Mouse (Mus musculus) right cerebral cortex, postnatal 4 days (tissue): ENCODE measurements around the gene Kcnk12.
A peak's percentile ranks its signal among the peaks of the same experiment; 100 is the strongest.

Source experiments
- DNase-seq: peaks from one replicate; pipeline ENCODE4 v3.0.0-alpha.2; 2022

The Kcnk12 gene

GRCm38 (mm10) chr17:87797688-87798291 lies at the start of gene Kcnk12:
Kcnk12 (minus strand) TSS chr17:87797994.
- peak; percentile 65 for DNase-seq

DNA sequence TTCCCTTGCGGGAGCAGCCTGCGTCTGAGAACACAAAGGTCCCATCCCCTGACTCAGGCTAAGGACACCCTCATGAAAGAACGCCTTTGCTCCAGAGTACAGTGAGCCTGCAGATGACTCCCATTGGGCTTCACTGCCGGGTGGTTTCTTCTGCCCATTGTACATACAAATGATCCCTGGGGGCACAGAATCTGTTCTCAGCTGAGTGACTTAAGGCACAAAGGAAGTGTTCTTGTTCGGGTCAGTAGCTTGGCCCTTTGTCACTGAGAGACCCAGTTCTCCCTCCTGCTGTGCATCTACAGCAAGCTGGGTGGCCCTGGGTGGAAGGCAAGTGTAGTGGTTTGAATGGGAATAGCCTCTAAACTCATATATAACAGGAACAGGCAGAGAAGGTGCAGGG lies 44.4 kb upstream of the Kcnk12 start:
- DNase-seq: no peak

- no peak for DNase-seq
Observed at GRCm38 (mm10) chr17:87840079-87840478, 42.3 kb upstream of the Kcnk12 start.

DNA sequence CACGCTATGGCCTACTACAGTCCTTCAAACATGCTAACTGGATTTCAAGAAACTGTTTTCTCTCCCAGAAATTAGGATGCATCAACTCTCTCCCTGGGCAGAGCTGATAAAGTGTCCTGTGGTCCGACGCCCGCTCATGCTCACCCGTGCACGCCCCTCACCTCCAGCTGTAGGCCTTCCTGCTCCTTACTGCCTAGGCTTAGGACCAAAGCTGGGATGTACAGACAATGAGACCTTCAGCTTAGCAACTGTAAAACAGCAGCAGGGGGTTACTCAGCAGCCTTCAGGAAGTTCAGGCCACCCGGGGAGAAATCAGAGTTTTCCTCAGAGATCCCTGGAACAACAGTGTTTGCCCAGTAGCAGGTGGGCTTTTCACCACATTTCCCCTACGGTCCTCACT lies 37.1 kb upstream of the Kcnk12 start:
- no peak for DNase-seq

DNA sequence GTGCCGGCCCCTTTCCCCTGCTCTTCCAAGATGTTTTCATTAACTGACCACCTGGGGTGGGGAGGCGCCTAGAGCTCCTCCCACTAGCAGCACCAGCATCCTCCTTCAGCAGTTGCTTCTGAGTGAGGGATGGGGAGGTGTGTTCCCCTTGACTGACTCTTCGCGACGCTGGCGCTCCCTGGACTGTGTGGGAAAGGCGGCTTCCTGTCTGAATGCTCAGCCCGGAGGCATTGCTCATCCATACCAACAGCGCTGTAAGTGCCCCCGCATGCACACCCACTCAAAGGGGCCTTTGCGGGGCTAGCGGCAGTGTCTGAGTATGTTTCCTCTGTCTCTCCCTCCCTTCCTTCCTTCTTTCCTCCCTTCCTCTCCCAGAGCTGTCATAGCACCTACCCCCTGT lies 29.1 kb upstream of the Kcnk12 start:
- no peak for DNase-seq

DNA sequence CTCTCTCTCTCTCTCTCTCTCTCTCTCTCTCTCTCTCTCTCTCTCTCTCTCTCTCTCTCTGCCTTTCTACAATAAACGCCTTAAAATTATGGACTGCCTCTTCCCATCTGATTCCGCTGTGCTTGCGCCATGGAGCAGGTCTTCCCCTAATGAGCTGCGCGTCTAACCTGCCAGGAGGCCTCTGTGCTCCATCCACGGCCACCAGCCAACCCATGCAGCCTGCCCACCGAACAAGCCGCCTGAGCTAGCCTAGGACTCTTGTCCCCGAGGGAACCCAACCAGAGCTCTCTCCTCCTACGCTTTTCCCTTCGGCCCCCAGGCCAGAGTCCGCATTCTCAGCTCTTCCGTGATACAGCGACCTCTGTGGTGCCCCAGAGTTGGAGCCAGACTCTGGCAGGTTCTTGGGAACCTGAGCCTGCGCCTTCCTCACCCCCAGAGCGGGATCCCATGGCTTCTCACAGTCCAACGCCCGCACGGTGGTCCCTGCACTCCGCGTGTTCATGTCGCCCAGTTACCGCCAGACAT lies 28.3 kb upstream of the Kcnk12 start:
- no peak for DNase-seq

GRCm38 (mm10) chr17:87825454-87826008 lies 27.7 kb upstream of the Kcnk12 start:
- DNase-seq: no peak

- DNase-seq: no peak
Observed at GRCm38 (mm10) chr17:87823031-87823430, 25.2 kb upstream of the Kcnk12 start.

GRCm38 (mm10) chr17:87809556-87809955 lies 11.8 kb upstream of the Kcnk12 start:
- DNase-seq: no peak

DNA sequence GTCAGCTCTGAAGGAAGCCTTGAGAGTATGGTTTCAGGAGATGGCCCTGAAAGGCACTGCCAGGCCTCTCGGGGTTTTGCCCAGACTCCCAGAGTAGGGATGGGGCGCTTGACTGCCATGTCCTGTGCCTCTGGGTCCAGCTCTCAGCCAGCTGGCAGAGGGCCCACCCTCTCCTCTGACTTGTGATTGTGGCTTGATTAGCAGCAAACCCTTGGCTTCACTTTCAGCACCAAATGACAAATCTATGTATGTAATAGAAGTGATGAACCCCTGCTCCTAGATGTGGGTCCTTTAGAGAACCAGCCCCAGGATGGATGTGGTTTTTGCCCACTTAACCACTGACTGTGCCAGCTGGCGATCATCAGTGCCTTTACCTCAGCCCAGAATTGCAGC lies 2.1 kb upstream of the Kcnk12 start:
- no peak for DNase-seq

DNA sequence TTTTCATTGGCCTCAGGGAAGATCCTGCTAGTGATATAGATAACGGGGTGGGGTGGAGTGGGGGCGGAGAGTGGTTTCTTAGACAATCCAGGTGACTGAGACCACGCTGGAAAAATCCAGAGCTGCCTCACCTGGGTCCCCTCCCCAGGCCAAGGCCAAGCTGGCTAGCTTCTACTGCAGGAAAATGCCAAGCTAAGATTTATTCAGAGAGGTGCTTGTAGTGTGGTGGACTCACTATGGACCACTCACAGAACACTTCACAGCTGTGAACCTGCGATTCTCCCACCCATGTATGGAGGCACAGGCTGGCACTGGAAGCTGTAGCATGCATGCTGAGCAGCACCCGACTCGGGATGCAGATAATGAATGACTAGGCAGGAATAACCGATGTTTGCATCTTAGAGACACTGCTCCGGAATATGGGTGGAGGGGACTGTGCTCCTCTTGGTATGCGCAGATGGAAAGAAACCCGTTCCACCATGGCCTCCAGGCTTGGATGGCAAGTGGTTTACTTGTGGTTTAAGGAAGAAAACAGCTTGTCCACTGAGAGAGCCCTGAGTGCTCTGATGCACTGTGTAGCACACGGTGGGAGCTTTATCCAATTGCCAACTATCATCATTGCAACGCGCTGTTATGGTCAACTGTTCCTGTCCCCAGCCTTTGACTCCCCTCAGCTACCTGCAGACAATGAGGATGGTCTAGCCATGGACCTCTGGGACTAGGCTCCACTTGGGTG lies 1.6 kb upstream of the Kcnk12 start:
- DNase-seq: no peak

- DNase-seq: peak; percentile 40
Observed at GRCm38 (mm10) chr17:87798423-87798941, 688 bp upstream of the Kcnk12 start.

DNA sequence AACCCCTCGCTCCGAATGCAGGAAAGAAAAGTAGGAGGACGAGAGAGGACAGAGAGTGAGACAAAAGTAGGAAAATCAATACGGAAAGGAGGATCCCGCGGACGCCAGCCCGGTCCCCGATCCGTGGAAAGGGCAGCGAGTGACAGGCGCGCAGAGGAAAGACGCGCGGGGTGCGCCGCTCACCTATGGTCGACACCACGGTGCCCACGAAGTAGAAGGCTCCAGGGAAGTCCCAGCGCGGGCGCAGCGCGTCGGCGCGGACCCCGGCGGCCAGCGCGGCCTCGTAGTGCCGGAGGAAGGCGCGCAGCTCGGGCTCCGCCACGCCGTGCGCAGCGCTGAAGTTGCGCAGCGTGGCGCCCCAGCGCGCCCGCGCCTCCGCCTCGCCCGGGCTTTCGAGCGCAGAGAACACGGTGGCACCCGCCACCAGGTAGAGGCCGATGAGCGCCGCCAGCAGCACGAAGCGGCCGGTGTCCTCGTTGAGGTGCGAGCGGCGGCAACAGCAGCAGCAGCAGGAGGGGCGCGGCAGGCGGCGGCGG lies 845 bp downstream of the Kcnk12 start:
- peak; percentile 38 for DNase-seq

DNA sequence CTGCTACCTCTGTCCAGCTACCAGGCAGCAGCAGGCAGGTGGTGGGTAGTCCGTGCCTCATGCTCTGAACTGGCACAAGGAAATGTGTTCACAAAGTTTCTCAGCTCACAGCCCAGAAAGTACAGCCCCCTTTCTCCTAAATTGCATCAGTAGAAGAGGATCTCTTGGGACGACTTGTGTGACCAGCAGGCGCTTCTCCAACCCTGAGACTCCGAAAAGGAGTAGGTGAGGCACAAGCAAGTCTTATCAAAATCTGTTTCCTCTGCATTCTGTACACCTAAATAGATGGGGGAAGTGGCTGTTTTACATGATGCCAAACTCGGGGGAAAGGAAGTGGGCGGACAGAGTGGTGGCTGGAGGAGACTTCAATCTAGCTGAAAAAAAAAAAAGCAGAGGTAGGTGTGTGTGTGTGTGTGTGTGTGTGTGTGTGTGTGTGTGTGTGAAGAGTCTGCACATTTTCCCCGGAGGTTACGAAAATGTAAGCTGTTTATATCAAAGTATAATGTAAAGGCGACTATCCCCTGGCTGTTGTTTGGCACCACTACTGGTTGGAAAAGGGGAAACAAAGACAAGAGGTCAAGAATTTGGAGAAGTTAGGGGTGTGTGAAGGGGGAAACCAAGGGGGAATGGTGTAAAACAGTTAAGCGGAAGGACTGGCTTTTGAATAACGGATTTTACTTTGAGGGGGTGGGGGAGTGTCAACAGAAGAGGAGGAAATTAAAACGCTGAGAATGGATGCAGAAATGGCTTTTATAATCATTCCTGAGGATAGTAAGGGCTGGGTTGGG lies 1.7 kb downstream of the Kcnk12 start:
- peak; percentile 2 for DNase-seq

DNA sequence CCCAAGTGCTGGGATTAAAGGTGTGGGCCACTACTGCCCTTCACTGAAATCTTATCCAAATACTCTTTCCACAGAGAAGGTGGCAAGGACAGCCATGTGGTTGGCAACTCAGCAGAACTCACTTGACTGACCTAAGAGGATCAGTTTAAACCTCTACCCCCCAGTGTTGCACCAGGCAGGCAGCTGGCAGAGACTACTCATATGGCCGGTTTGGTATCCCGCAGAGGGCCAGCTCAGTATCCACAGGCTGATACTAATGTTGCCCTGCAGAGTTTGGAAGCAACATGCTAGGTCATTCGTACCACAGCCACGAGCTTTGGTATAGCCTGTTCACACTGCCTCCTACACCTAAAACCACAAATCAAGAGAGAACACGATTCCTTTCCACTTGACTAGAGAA lies 3.0 kb downstream of the Kcnk12 start:
- DNase-seq: peak; percentile 1

- DNase-seq: no peak
Observed at GRCm38 (mm10) chr17:87793331-87793730, 4.5 kb downstream of the Kcnk12 start.

- no peak for DNase-seq
Observed at GRCm38 (mm10) chr17:87792623-87793315, 5.0 kb downstream of the Kcnk12 start.

DNA sequence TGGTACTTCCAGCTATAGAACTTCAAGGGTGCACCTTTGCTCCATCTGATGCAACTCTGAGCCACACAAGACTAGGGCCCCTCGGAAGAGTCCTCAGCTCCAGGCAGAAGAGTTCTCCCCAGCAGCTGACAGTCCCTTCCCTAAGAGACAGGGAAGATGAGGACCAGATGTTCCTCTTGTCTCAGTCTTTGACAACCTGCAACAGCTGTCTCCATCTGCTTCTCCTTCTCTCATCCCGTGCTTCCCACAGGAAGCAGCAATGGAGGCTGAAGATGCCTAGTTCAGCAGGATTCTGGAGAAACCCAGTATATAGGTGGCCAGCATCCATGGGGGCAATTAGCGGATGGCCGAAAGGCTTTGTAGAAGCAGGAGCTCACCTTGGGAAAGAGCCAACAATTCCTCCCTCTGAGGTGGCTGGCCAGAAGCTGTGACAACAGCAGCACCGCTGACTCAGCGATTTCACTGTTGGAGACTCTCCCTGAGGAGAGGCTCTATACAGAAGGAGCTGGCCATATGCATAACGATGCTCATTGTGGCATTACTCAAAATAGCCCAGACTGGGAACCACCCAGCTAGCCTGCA lies 6.2 kb downstream of the Kcnk12 start:
- no peak for DNase-seq

GRCm38 (mm10) chr17:87790661-87791060 lies 7.1 kb downstream of the Kcnk12 start:
- DNase-seq: no peak

DNA sequence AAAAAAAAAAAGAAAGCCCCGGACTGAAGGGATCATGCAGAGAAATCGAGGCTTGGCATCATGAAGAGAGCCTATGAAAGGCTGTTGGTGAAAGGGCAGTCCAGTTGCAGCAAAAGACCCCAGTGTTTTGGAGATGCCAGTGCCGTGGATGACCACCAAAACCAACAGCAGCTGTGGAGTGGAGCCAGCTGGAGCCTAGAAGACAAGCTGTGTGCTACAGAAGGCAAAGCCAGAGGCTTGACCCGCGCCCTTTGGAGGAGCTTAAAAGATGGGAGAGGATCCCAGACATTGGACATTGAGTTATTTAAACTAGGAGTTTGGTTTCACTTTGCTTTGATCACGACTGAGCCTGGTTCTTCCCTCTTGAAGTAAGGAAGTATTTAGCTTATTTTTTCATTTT lies 9.6 kb downstream of the Kcnk12 start:
- peak; percentile 1 for DNase-seq

DNA sequence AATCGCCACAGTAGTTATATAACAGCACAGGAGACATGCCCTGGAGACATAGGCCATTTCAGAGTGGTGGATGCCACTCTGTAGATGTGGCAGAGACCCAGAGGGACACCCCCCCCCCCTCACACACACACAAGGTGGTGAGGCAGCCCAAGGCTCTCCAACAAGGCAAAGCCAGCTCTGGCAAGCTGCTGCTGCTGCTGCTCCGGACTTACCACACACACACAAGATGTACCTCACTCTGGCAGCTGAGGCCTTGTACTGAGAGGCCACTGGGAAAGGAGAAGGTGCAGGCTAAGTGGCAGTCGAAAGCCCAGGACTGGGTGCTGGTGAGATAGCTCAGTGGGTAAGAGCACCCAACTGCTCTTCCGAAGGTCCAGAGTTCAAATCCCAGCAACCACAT lies 10.1 kb downstream of the Kcnk12 start:
- peak; percentile 2 for DNase-seq

GRCm38 (mm10) chr17:87785721-87786120 lies 12.1 kb downstream of the Kcnk12 start:
- peak; percentile 0 for DNase-seq
